Mouse (Mus musculus) megakaryocyte, embryonic 14.5 days (primary cell): ENCODE measurements around the gene Ogfr. TPM values are rescaled to one million over a fixed set of nuclear protein-coding genes. Genes with fewer than 3 reads are reported as not detected.

Experiments used
- H3K27me3 ChIP-seq: replicated peaks from 2 replicates; pipeline ENCODE3; 2012; ENCODE audit warnings: inconsistent platforms
- H3K36me3 ChIP-seq: replicated peaks from 2 replicates; pipeline ENCODE3; 2012; ENCODE audit warnings: low read length, inconsistent platforms, mixed read lengths
- H3K4me1 ChIP-seq: 2 replicates; pipeline ENCODE4 v1.6.1; 2012; ENCODE audit warnings: inconsistent platforms
- H3K4me3 ChIP-seq: replicated peaks from 2 replicates; pipeline ENCODE3; 2012; ENCODE audit warnings: moderate library complexity, mild to moderate bottlenecking, inconsistent platforms
- H3K9me3 ChIP-seq: 2 replicates; pipeline ENCODE4 v1.6.1; 2012; ENCODE audit warnings: inconsistent platforms
- FLI1 ChIP-seq: IDR thresholded peaks from 2 replicates; pipeline ENCODE4 v1.6.1; 2012; ENCODE audit warnings: low read length, inconsistent platforms, mixed read lengths
- GATA1 ChIP-seq: IDR thresholded peaks from 3 replicates; pipeline ENCODE4 v1.6.1; 2012; ENCODE audit warnings: mixed read lengths, low read length, inconsistent platforms, borderline replicate concordance
- polyA plus RNA-seq: library from polyadenylated mRNA; stranded (reverse); fragments of >175 nt; gene quantifications from 2 replicates; pipeline ENCODE4 v1.2.3, GENCODE M21; 2012; ENCODE audit warnings: low replicate concordance; ENCODE audit not compliant: insufficient read depth

The Ogfr gene
- polyA plus RNA-seq, 1 experiment: 124 TPM

DNA sequence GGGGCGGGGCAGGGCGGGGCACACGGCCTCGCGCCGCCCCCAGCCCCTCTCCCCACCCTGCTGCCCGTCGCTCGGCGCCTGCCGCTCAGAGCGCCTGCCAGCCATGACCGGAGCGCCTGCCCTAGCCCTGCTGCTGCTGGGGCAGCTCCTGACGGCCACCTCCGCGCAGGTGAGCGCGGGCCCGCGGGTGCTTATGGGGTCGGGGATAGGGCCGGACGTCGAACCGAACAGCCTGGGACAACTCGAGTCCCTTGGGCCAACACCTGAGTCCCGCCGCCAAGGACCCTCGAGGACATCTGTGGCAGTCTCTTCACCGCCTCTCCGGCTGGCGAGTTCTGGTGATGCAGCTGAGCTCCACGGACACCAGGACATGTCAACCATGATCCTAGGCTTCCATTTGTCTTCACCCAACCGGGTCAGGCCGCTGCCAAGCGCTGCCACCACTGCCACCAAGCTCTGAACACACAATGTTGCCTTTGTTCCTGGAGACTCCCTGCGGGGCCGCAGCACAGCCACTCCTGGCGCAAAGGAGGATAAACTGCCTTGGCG lies 9.2 kb downstream of the Ogfr start:
- Histone ChIP-seq H3K27me3 (peaks cover 52% of the 10 kb centered on the region), H3K36me3 (peaks cover 29% of the 10 kb centered on the region), H3K4me1 (peaks cover 7% of the 10 kb centered on the region; the same call in 1 of the 2 replicates), H3K9me3 (no peaks in the 10 kb centered on the region), H3K4me3 (no peak overlapping the region)
- no peak for TF ChIP-seq GATA1
- TF ChIP-seq FLI1: no peak

DNA sequence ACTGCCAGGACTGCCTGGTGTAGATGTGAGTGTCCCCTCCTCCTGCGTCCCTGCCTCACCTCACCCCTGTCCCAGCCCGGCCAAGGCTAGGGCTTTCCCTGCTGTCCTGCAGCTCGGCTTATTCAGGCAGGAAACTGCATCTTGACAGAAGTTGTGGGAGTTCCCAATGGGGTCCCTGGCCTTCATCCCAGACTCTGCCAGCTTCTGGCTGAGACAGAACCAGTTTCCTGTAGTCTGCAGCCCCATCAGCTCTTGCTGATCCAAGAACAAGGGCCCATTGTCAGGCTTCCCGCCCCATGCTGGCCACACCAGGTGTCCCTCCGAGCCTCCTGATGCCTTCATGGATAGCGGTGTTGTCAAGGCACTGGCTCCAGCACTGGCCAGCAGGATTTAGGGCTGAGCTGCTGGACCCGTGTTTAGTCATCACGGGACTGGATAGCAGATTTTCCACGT lies 11.6 kb downstream of the Ogfr start:
- peaks cover 7% of the 10 kb centered on the region for H3K36me3 ChIP-seq

DNA sequence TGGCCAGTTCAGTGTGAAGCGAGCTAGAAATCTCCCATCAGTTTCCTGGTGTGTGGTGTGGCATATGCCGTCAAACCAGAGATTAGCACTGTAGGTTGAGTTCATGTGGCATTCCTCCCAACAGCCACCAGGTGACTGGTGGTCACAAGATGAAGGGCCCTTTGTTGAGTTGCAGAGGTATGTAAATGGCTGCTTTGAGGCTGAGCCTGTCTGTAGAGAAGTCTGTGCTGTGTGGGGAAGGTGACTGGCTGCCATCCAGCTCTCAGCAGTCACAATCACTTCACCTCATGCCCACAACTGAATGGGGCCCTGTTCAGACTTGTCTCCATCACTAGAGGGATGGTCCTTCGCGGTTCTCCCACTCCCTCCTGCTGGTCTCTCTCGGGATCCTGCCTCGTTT lies 15.7 kb downstream of the Ogfr start:
- no peaks in the 10 kb centered on the region for H3K36me3 ChIP-seq

More for the DNA sequence above, 11.6 kb downstream of the Ogfr start:
- Histone ChIP-seq H3K4me3 (no peak overlapping the region), H3K4me1 (peaks cover 11% of the 10 kb centered on the region; the same call in 1 of the 2 replicates), H3K27me3 (peaks cover 74% of the 10 kb centered on the region), H3K9me3 (no peaks in the 10 kb centered on the region)
- TF ChIP-seq FLI1: no peak
- no peak for TF ChIP-seq GATA1

DNA sequence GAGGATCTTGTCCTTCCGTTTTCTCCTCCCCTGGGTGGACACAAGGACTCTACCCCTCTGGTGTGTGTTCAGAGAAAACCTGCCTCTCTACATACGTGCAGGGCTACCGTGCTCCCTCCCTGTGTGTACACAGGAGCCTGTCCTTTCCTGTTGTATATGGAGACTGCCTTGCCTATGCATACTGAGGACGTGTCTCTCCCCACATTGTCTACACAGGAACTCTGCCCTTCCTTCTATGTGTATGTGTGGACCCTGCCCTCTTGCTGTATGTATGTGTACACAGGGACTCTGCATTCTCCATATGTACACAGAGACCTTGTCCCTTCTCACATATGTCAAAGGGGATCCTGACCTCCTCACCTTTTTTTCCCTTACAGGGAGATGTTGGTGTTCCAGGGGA lies 21.2 kb downstream of the Ogfr start:
- Histone ChIP-seq H3K36me3 (no peaks in the 10 kb centered on the region), H3K4me1 (peaks cover 29% of the 10 kb centered on the region), H3K4me3 (no peak overlapping the region), H3K27me3 (peaks cover 77% of the 10 kb centered on the region), H3K9me3 (no peaks in the 10 kb centered on the region)
- TF ChIP-seq GATA1 (no peak), FLI1 (no peak)

More for the DNA sequence above, 15.7 kb downstream of the Ogfr start:
- H3K27me3 ChIP-seq: peaks cover 73% of the 10 kb centered on the region
- no peak for TF ChIP-seq FLI1
- TF ChIP-seq GATA1: no peak
- H3K9me3 ChIP-seq: no peaks in the 10 kb centered on the region
- H3K4me1 ChIP-seq: peaks cover 27% of the 10 kb centered on the region
- H3K4me3 ChIP-seq: no peak overlapping the region

DNA sequence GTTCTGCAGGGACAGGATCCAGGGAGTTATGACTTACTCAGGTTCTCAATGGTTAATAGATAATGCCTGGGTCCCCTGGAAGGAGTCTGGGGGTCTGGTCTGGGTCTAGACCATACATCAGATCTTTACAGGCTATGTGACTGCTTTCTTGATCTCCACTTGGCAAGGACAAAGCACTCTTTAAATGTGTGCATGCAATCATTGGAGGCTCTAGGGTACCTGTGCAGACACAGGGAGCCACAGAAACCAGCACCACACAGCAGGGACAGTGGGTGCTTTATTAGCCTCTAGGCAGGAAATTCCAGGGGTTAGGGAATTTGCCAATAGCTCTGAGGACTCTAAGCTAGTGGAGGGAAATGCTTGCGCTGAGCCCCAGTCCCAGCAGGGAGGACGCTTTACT lies 22.8 kb downstream of the Ogfr start:
- peaks cover 29% of the 10 kb centered on the region for H3K4me1 ChIP-seq
- TF ChIP-seq GATA1 (no peak), FLI1 (no peak)
- peaks cover 76% of the 10 kb centered on the region for H3K27me3 ChIP-seq
- no peaks in the 10 kb centered on the region for H3K36me3 ChIP-seq
- no peaks in the 10 kb centered on the region for H3K9me3 ChIP-seq
- no peak overlapping the region for H3K4me3 ChIP-seq

DNA sequence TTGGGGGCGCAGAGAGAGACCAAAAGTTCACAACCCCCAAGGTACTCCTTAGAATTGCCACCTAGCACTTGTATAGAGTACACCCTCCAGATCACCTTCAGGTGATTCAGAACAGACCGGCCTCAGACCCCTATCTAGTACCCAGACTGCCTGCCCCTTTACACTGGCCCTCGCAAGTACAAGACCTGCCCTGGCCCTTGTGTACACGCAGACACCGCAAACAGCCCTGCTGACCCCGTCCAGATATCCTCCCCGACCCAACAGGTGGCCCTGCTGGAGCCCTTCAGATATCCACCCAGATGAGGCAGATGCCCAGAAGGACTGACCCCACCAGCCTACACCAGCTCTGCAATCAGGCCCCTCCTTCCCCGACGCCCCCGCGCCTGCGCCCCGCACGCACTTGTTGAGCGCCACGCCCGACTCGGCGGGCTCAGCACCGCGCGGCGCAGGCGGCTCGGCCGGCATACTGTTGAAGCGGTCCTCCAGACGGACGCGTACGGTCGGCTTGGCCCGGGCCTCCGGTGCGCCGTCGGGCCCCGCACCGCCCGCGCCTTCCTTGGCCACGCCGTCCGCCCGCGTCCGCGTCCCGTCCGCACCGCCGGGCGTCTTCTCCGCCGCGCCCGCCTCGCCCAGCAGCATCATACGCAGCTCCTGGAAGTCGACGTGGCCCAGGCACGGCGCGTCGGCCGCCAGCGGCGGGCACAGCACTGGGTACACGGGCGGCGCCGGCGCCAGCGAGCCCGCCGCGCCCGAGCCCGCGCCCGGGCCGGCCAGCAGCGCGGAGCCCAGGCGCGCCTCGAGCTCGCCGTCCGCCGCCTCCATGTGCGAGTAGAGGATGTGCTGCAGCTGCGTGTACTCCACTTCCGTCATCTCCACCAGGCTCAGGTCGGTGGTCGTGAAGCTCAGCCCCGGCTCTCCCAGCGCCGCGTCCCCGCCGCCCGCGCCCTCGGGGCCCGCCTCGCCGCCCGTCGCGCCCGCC lies 52.8 kb downstream of the Ogfr start:
- H3K4me3 ChIP-seq: peak overlapping the region; percentile 86
- no peaks in the 10 kb centered on the region for H3K36me3 ChIP-seq
- TF ChIP-seq GATA1 (no peak), FLI1 (no peak)
- peaks cover 71% of the 10 kb centered on the region for H3K27me3 ChIP-seq
- peaks cover 9% of the 10 kb centered on the region for H3K4me1 ChIP-seq
- peaks cover 20% of the 10 kb centered on the region for H3K9me3 ChIP-seq

DNA sequence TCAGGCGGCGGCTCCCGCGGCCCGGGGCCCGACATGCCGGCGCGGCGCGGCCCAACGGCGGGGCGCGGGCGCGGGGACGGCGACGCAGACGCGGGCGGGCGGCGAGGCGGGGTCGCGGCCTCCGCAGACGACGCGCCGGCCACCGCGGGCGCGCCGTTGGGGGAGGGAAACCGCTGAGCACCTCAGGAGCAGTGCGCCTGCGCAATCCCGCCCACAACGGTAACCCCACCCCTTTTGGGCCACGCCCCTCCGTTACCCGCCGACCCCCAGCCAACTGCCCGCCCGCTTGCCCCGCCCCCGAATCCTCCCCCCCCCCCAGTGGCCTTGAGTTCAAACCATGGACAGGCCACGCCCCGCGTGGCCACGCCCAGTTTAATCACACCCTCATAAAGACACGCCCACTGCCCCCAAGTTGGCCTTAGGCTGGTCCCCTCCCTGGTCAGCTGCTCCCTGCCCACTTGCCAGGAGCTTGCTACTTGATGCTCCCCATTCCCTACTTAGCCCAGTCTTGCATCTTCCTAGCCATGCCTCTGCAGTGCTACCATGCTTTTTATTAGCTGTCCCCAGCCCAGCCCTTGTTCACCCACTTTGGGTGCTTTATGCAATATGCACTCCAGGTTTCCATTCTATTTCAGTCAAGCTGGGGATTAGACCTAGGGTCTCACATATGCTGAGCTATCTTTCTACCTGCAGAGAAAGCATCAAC lies 53.7 kb downstream of the Ogfr start, which contains the start of gene Tcfl5:
Gene Tcfl5 (minus strand): TSS at position 154 of the 706 bp plus-strand sequence.
- Histone ChIP-seq H3K9me3 (peaks cover 20% of the 10 kb centered on the region), H3K4me3 (peak within 1 kb of the TSS; percentile 86), H3K27me3 (peaks cover 74% of the 10 kb centered on the region), H3K36me3 (no peaks in the 10 kb centered on the region), H3K4me1 (peaks cover 9% of the 10 kb centered on the region)
- TF ChIP-seq FLI1 (no peak), GATA1 (no peak)

DNA sequence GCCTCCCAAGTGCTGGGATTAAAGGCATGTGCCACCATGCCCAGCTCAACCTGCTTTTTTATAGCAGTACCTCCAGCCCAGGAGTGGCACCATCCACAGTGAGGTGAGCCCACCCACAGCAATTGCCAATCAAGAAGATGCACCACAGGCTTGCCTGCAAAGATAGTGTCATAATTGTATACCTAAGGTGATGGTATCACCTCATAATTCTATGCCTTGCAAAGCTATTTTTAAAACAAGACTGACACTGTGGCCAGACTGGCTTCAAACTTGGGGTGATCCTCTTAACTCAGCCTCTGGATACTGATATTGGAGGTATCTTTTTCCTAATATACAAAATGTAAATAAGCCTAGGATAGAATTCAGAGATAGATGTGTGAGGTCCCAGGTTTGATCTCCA lies 54.6 kb downstream of the Ogfr start:
- TF ChIP-seq GATA1: no peak
- TF ChIP-seq FLI1: no peak
- peaks cover 74% of the 10 kb centered on the region for H3K27me3 ChIP-seq
- H3K4me3 ChIP-seq: no peak overlapping the region
- H3K9me3 ChIP-seq: peaks cover 20% of the 10 kb centered on the region
- H3K36me3 ChIP-seq: no peaks in the 10 kb centered on the region
- H3K4me1 ChIP-seq: peaks cover 9% of the 10 kb centered on the region

Other genes starting within 250 kb of the Ogfr start
- 10.4 and 49.9 TPM in 2 replicates for gene Slco4a1, start 133.0 kb upstream of the Ogfr start, polyA plus RNA-seq
- not detected in 2 replicates for gene Ntsr1, start 89.3 kb upstream of the Ogfr start, polyA plus RNA-seq
- gene Mrgbp, start 7.9 kb upstream of the Ogfr start, polyA plus RNA-seq: 9.1 and 22.4 TPM in 2 replicates
- gene Col9a3, start 8.5 kb downstream of the Ogfr start, polyA plus RNA-seq: 1.9 TPM in 1 of 2 replicates, not detected in the other
- gene Tcfl5, start 53.5 kb downstream of the Ogfr start, polyA plus RNA-seq: 0.44 TPM in 1 of 2 replicates, not detected in the other
- 3.4 and 8.4 TPM in 2 replicates for gene Dido1, start 120.8 kb downstream of the Ogfr start, polyA plus RNA-seq
- 10.8 TPM in 1 of 2 replicates, not detected in the other for gene Gid8, start 120.9 kb downstream of the Ogfr start, polyA plus RNA-seq
- gene Slc17a9, start 136.0 kb downstream of the Ogfr start, polyA plus RNA-seq: 3.5 and 6.1 TPM in 2 replicates
- gene Bhlhe23, start 187.7 kb downstream of the Ogfr start, polyA plus RNA-seq: not detected in 2 replicates